Mouse (Mus musculus): ENCODE measurements around the gene Ajm1. TPM values are rescaled to one million over a fixed set of nuclear protein-coding genes. Genes with fewer than 3 reads are reported as not detected.

The Ajm1 gene
- total RNA-seq, 1 experiment from 2014 or later = 0.40 TPM

GRCm38 (mm10) chr2:25588227-25588907 is 6.8 kb upstream of the Ajm1 start:
- ATAC-seq (replicated peaks in 1 of 2; ENCODE audit: insufficient read depth in 1 of 2, low FRiP score in 2 of 2, low TSS enrichment in 1 of 2, low read depth in 1 of 2, poor library complexity in 2 of 2, severe bottlenecking in 2 of 2) = no peak

- ATAC-seq (replicated peaks in 1 of 2; ENCODE audit: insufficient read depth in 1 of 2, low FRiP score in 2 of 2, low TSS enrichment in 1 of 2, low read depth in 1 of 2, poor library complexity in 2 of 2, severe bottlenecking in 2 of 2) = no peak
Observed at GRCm38 (mm10) chr2:25587290-25587689, 5.7 kb upstream of the Ajm1 start.

- no peak for ATAC-seq (replicated peaks in 1 of 2; ENCODE audit: insufficient read depth in 1 of 2, low FRiP score in 2 of 2, low TSS enrichment in 1 of 2, low read depth in 1 of 2, poor library complexity in 2 of 2, severe bottlenecking in 2 of 2)
Observed at GRCm38 (mm10) chr2:25585601-25586000, 4.0 kb upstream of the Ajm1 start.

- ATAC-seq (replicated peaks in 1 of 2; ENCODE audit: insufficient read depth in 1 of 2, low FRiP score in 2 of 2, low TSS enrichment in 1 of 2, low read depth in 1 of 2, poor library complexity in 2 of 2, severe bottlenecking in 2 of 2) = no peak
Observed at GRCm38 (mm10) chr2:25584856-25585255, 3.3 kb upstream of the Ajm1 start.

GRCm38 (mm10) chr2:25584152-25584551 is 2.6 kb upstream of the Ajm1 start:
- ATAC-seq (replicated peaks in 1 of 2; ENCODE audit: insufficient read depth in 1 of 2, low FRiP score in 2 of 2, low TSS enrichment in 1 of 2, low read depth in 1 of 2, poor library complexity in 2 of 2, severe bottlenecking in 2 of 2) = no peak

- no peak for ATAC-seq (replicated peaks in 1 of 2; ENCODE audit: insufficient read depth in 1 of 2, low FRiP score in 2 of 2, low TSS enrichment in 1 of 2, low read depth in 1 of 2, poor library complexity in 2 of 2, severe bottlenecking in 2 of 2)
Observed at GRCm38 (mm10) chr2:25583571-25583970, 2.0 kb upstream of the Ajm1 start.

GRCm38 (mm10) chr2:25583120-25583481 is 1.5 kb upstream of the Ajm1 start:
- ATAC-seq (replicated peaks in 1 of 2; ENCODE audit: insufficient read depth in 1 of 2, low FRiP score in 2 of 2, low TSS enrichment in 1 of 2, low read depth in 1 of 2, poor library complexity in 2 of 2, severe bottlenecking in 2 of 2) = no peak

GRCm38 (mm10) chr2:25582466-25583119 is 1.0 kb upstream of the Ajm1 start:
- ATAC-seq (replicated peaks in 1 of 2; ENCODE audit: insufficient read depth in 1 of 2, low FRiP score in 2 of 2, low TSS enrichment in 1 of 2, low read depth in 1 of 2, poor library complexity in 2 of 2, severe bottlenecking in 2 of 2) = peak; percentile 40 to 41; a peak in 3 of 4 replicates

GRCm38 (mm10) chr2:25581901-25582301 is 344 bp upstream of the Ajm1 start:
- ATAC-seq (replicated peaks in 1 of 2; ENCODE audit: insufficient read depth in 1 of 2, low FRiP score in 2 of 2, low TSS enrichment in 1 of 2, low read depth in 1 of 2, poor library complexity in 2 of 2, severe bottlenecking in 2 of 2) = peak; percentile 9 to 24; a peak in 1 of 4 replicates

- ATAC-seq (replicated peaks in 1 of 2; ENCODE audit: insufficient read depth in 1 of 2, low FRiP score in 2 of 2, low TSS enrichment in 1 of 2, low read depth in 1 of 2, poor library complexity in 2 of 2, severe bottlenecking in 2 of 2) = no peak
Observed at GRCm38 (mm10) chr2:25580621-25581101, 896 bp downstream of the Ajm1 start.

GRCm38 (mm10) chr2:25579737-25580460 is 1.7 kb downstream of the Ajm1 start:
- no peak for ATAC-seq (replicated peaks in 1 of 2; ENCODE audit: insufficient read depth in 1 of 2, low FRiP score in 2 of 2, low TSS enrichment in 1 of 2, low read depth in 1 of 2, poor library complexity in 2 of 2, severe bottlenecking in 2 of 2)

- ATAC-seq (replicated peaks in 1 of 2; ENCODE audit: insufficient read depth in 1 of 2, low FRiP score in 2 of 2, low TSS enrichment in 1 of 2, low read depth in 1 of 2, poor library complexity in 2 of 2, severe bottlenecking in 2 of 2) = no peak
Observed at GRCm38 (mm10) chr2:25578796-25579736, 2.5 kb downstream of the Ajm1 start.

- no peak for ATAC-seq (replicated peaks in 1 of 2; ENCODE audit: insufficient read depth in 1 of 2, low FRiP score in 2 of 2, low TSS enrichment in 1 of 2, low read depth in 1 of 2, poor library complexity in 2 of 2, severe bottlenecking in 2 of 2)
Observed at GRCm38 (mm10) chr2:25577951-25578795, 3.4 kb downstream of the Ajm1 start.

- no peak for ATAC-seq (replicated peaks in 1 of 2; ENCODE audit: insufficient read depth in 1 of 2, low FRiP score in 2 of 2, low TSS enrichment in 1 of 2, low read depth in 1 of 2, poor library complexity in 2 of 2, severe bottlenecking in 2 of 2)
Observed at GRCm38 (mm10) chr2:25576965-25577891, 4.3 kb downstream of the Ajm1 start.

GRCm38 (mm10) chr2:25576028-25576850 is 5.3 kb downstream of the Ajm1 start:
- ATAC-seq (replicated peaks in 1 of 2; ENCODE audit: insufficient read depth in 1 of 2, low FRiP score in 2 of 2, low TSS enrichment in 1 of 2, low read depth in 1 of 2, poor library complexity in 2 of 2, severe bottlenecking in 2 of 2) = no peak
